Mouse (Mus musculus) limb, embryonic 14.5 days (tissue): ENCODE data around the gene Fdx1l. TPM values are rescaled to one million over a fixed set of nuclear protein-coding genes. Genes with fewer than 3 reads are reported as not detected.

Experiments used
- ATAC-seq: fragments of 200-750 bp; cut with Nextera tagmentation; 2 replicates; pipeline ENCODE4 v1.8.0; 2017; ENCODE audit warnings: low read depth, moderate number of reproducible peaks, moderate TSS enrichment; ENCODE audit not compliant: low FRiP score
- DNase-seq: peaks from one replicate; pipeline ENCODE4 v3.0.0-alpha.2; 2015; ENCODE audit warnings: low spot score
- H3K27ac ChIP-seq: fragments of 300-500 bp; sonication (generic); replicated peaks from 2 replicates; pipeline ENCODE4 v1.5.1; 2014; ENCODE audit warnings: low read depth, mild to moderate bottlenecking, low read length, moderate library complexity, mixed read lengths
- H3K27me3 ChIP-seq: fragments of 300-500 bp; sonication (generic); 2 replicates; pipeline ENCODE4 v1.6.1; 2014; ENCODE audit warnings: low read length, mixed read lengths; ENCODE audit not compliant: control insufficient read depth, insufficient read depth
- H3K36me3 ChIP-seq: fragments of 300-500 bp; sonication (generic); 2 replicates; pipeline ENCODE4 v1.6.1; 2014; ENCODE audit warnings: mild to moderate bottlenecking, low read length, moderate library complexity, mixed read lengths; ENCODE audit not compliant: control insufficient read depth, insufficient read depth
- H3K4me1 ChIP-seq: fragments of 300-500 bp; sonication (generic); 2 replicates; pipeline ENCODE4 v1.6.1; 2014; ENCODE audit warnings: antibody characterized with exemption, low read length, mixed read lengths; ENCODE audit not compliant: control insufficient read depth, insufficient read depth
- H3K4me2 ChIP-seq: fragments of 300-500 bp; sonication (generic); replicated peaks from 2 replicates; pipeline ENCODE4 v1.6.1; 2014; ENCODE audit warnings: low read depth, mild to moderate bottlenecking, low read length, moderate library complexity; ENCODE audit not compliant: severe bottlenecking
- H3K4me3 ChIP-seq: fragments of 300-500 bp; sonication (generic); replicated peaks from 2 replicates; pipeline ENCODE4 v1.5.1; 2014; ENCODE audit warnings: low read length
- H3K9ac ChIP-seq: fragments of 300-500 bp; sonication (generic); 2 replicates; pipeline ENCODE4 v1.6.1; 2014; ENCODE audit warnings: mild to moderate bottlenecking, low read depth, low read length, moderate library complexity; ENCODE audit not compliant: severe bottlenecking
- H3K9me3 ChIP-seq: fragments of 300-500 bp; sonication (generic); 2 replicates; pipeline ENCODE4 v1.6.1; 2016; ENCODE audit warnings: low read length; ENCODE audit not compliant: control insufficient read depth
- POLR2A ChIP-seq: fragments of 200-500 bp; IDR thresholded peaks from 2 replicates; pipeline ENCODE4 v1.8.0; 2012; ENCODE audit warnings: inconsistent platforms, mild to moderate bottlenecking, moderate library complexity, borderline replicate concordance; ENCODE audit not compliant: insufficient read depth, insufficient read length; ENCODE audit errors: extremely low read depth
- WGBS: fragments of 180-500 bp; shearing (Covaris S2); extraction: QIAGEN DNeasy Blood & Tissue Kit; methylation state at CpG from one replicate; pipeline ENCODE4 v1.1.7; 2014; 5-methylcytosine and 5-hydroxymethylcytosine counted together
- polyA plus RNA-seq, 2 experiments: library from polyadenylated mRNA; depleted of rRNA in 1 of 2; stranded (reverse) in 1 of 2; unstranded in 1 of 2; fragments of >200 nt; fragmentation: Nextera tagmentation in 1 of 2; extraction: Ambion mirVana in 1 of 2; gene quantifications; 2 replicates each; pipeline versions ENCODE4 v1.2.1 to v1.2.3; 2012 to 2014

The Fdx1l gene
- polyA plus RNA-seq, 2 experiments, result 65.1 to 68.9 TPM

DNA sequence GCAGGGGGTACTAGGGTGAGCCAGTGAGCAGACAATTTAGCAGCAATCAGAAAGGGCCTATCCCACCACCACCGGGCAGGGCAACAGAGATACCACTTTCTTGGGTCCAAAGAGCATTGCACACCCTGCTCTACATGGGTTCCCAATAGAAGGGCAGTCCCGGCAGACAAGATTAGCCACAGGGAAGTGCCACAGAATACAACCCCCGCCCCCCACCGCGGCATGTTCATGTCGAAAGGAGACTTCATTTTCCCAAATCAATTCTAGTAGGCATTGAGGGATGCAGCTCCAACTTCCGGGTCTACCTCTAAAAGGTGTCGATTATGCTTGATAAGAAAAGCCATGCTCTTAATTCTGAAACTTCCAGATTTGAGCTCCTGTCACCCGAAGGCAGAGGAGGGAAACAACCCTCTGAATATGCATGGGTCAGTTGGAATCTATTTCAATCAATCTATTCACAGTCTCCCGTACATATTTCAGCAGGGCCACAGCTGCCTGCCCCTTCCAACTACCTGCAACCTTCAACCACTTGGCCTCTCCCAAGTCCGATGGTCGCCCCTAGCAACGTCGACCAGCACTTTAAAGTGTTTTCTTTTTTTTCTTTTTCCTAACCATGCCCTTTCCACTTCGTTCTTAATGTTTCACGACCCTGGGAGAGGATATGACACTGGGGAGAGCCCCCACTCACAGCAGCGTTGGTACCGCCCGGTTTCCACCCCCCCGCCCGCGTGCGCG, 17.7 kb upstream of the Fdx1l start:
- ATAC-seq (no peak; the same call in 1 of the 2 replicates), DNase-seq (no peak)
- peaks cover 5% of the 10 kb centered on the region; the same call in 1 of the 2 replicates for H3K4me1 ChIP-seq
- no peak for TF ChIP-seq POLR2A
- H3K9me3 ChIP-seq, result no peaks in the 10 kb centered on the region
- WGBS, result 3% methylated on average over 24 of the region's 24 CpGs
- peaks cover 42% of the 10 kb centered on the region for H3K36me3 ChIP-seq
- H3K9ac ChIP-seq, result peak overlapping the region; percentile 86
- peak overlapping the region; percentile 82 for H3K4me2 ChIP-seq
- H3K27me3 ChIP-seq, result no peaks in the 10 kb centered on the region
- H3K4me3 ChIP-seq, result peak overlapping the region; percentile 76
- H3K27ac ChIP-seq, result peak overlapping the region; percentile 89

DNA sequence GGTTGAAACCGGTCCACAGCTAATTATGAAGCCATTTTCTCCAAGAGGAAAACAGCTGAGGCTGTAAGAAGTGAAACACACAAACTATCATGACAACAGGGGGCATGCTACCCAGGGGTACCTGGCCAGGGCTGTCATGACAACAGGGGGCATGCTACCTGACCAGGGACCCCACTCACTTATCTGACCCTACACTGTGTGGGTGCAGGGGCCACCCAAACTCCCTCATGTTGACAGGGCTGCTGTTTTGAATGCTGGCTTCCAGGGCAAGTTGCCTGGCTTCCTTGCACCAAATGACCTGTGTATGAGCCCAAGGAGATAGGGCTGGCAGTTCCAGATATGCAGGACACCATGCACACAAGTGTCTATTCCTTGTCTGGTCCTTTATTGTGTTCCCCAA, 17.1 kb upstream of the Fdx1l start:
- WGBS, result 83% methylated on average over 1 of the region's 1 CpGs
- H3K4me1 ChIP-seq, result peaks cover 5% of the 10 kb centered on the region; the same call in 1 of the 2 replicates
- H3K9me3 ChIP-seq, result no peaks in the 10 kb centered on the region
- H3K36me3 ChIP-seq, result peaks cover 48% of the 10 kb centered on the region
- no peaks in the 10 kb centered on the region for H3K27me3 ChIP-seq
- H3K27ac ChIP-seq, result no peak overlapping the region
- DNase-seq, result no peak
- ATAC-seq, result no peak
- TF ChIP-seq POLR2A, result no peak
- H3K9ac ChIP-seq, result peak overlapping the region; percentile 86
- H3K4me3 ChIP-seq, result peak overlapping the region; percentile 76
- H3K4me2 ChIP-seq, result peak overlapping the region; percentile 82

- no peak overlapping the region for H3K4me2 ChIP-seq
- H3K27me3 ChIP-seq, result no peaks in the 10 kb centered on the region
- no peak for ATAC-seq
- TF ChIP-seq POLR2A, result no peak
- peaks cover 97% of the 10 kb centered on the region for H3K36me3 ChIP-seq
- no peak overlapping the region for H3K4me3 ChIP-seq
- no peaks in the 10 kb centered on the region for H3K4me1 ChIP-seq
- no peak overlapping the region for H3K27ac ChIP-seq
- H3K9ac ChIP-seq, result no peak overlapping the region
- WGBS, result 94% methylated on average over 3 of the region's 3 CpGs
- no peak for DNase-seq
- no peaks in the 10 kb centered on the region for H3K9me3 ChIP-seq
Observed at GRCm38 (mm10) chr9:21083324-21083723, 9.9 kb upstream of the Fdx1l start.

- H3K9me3 ChIP-seq, result no peaks in the 10 kb centered on the region
- no peak overlapping the region for H3K4me2 ChIP-seq
- WGBS, result 93% methylated on average over 8 of the region's 9 CpGs
- H3K4me1 ChIP-seq, result no peaks in the 10 kb centered on the region
- no peak overlapping the region for H3K4me3 ChIP-seq
- no peak overlapping the region for H3K27ac ChIP-seq
- no peak for TF ChIP-seq POLR2A
- peaks cover 95% of the 10 kb centered on the region for H3K36me3 ChIP-seq
- ATAC-seq, result no peak
- DNase-seq, result no peak
- no peak overlapping the region for H3K9ac ChIP-seq
- H3K27me3 ChIP-seq, result no peaks in the 10 kb centered on the region
Observed at GRCm38 (mm10) chr9:21081127-21081526, 7.7 kb upstream of the Fdx1l start.

GRCm38 (mm10) chr9:21075625-21076024, 2.2 kb upstream of the Fdx1l start:
- Histone ChIP-seq H3K27me3 (no peaks in the 10 kb centered on the region), H3K9ac (no peak overlapping the region), H3K36me3 (peaks cover 72% of the 10 kb centered on the region), H3K4me2 (no peak overlapping the region), H3K9me3 (no peaks in the 10 kb centered on the region), H3K27ac (no peak overlapping the region), H3K4me3 (no peak overlapping the region), H3K4me1 (0 out of 2 replicates have a peak, but pooled peaks cover 6% of the 10 kb centered on the region)
- DNase-seq, result no peak
- no peak for ATAC-seq
- no peak for TF ChIP-seq POLR2A
- 88% methylated on average over 3 of the region's 3 CpGs for WGBS
